Mouse (Mus musculus) bone marrow, adult 2 months (tissue): Measurements from ENCODE around the gene Mogs. TPM values are rescaled to one million over a fixed set of nuclear protein-coding genes. Genes with fewer than 3 reads are reported as not detected.

Experiments used
- H3K27ac ChIP-seq: fragments of 200-500 bp; 2 replicates; pipeline ENCODE4 v1.5.1; 2012; ENCODE audit warnings: low read depth, mild to moderate bottlenecking, control low read depth, inconsistent platforms, low read length; ENCODE audit not compliant: control insufficient read depth, poor library complexity, insufficient read depth
- H3K4me1 ChIP-seq: fragments of 200-500 bp; 2 replicates; pipeline ENCODE4 v1.6.1; 2011; ENCODE audit warnings: low read length; ENCODE audit not compliant: control insufficient read depth, insufficient read depth
- H3K4me3 ChIP-seq: fragments of 200-500 bp; replicated peaks from 2 replicates; pipeline ENCODE3; 2011; ENCODE audit warnings: mild to moderate bottlenecking, low read depth, low read length, control low read depth; ENCODE audit not compliant: control insufficient read depth
- CTCF ChIP-seq: fragments of 200-500 bp; IDR thresholded peaks from 2 replicates; pipeline ENCODE4 v1.5.1; 2011; ENCODE audit warnings: low read length, control low read depth; ENCODE audit not compliant: control insufficient read depth, insufficient read depth
- POLR2A ChIP-seq: fragments of 200-500 bp; IDR thresholded peaks from 2 replicates; pipeline ENCODE4 v1.6.1; 2011; ENCODE audit warnings: low read depth, mild to moderate bottlenecking, control low read depth, low read length, borderline replicate concordance; ENCODE audit not compliant: control insufficient read depth
- WGBS: fragments of 180-500 bp; shearing (Covaris S2); methylation state at CpG from one replicate; pipeline ENCODE4 v1.1.7; 2018; 5-methylcytosine and 5-hydroxymethylcytosine counted together
- polyA plus RNA-seq: library from polyadenylated mRNA; stranded (reverse); fragments of >200 nt; gene quantifications from 2 replicates; pipeline ENCODE4 v1.2.4, GENCODE M21; 2011; ENCODE audit warnings: low replicate concordance; ENCODE audit not compliant: missing spikeins, insufficient read depth, insufficient read length

The Mogs gene
- polyA plus RNA-seq, 1 experiment: 29.6 TPM

DNA sequence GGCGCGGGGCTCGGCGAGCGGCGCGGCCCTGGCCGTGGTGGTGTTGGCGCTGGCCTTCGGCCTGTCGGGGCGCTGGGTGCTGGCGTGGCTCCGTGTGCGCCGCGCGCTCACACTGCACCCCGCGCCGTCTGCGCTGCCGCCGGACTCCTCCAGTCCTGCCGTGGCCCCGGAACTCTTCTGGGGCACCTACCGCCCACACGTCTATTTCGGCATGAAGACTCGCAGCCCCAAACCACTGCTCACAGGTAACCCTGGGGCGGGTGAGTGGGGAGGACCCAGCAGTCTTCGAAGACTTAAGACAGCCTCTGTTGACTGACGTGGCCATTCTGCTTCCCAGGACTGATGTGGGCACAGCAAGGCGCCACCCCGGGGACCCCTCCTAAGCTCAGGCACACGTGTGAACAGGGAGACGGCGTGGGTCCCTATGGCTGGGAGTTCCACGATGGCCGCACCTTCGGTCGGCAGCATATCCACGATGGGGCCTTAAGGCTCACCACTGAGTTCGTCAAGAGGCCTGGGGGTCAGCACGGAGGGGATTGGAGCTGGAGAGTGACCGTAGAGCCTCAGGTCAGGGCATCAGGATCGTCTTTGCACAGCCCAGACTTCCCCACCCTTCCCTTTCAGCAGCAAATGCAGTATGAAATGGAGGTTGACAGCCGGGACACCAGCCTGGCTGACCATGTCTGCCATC lies 531 bp downstream of the Mogs start:
- H3K27ac ChIP-seq: peak overlapping the region; percentile 81
- H3K4me1 ChIP-seq: peaks cover 6% of the 10 kb centered on the region; the same call in 1 of the 2 replicates
- WGBS: 1% methylated on average over 44 of the region's 48 CpGs
- TF ChIP-seq CTCF (no peak), POLR2A (no peak)
- H3K4me3 ChIP-seq: peak overlapping the region; percentile 84

DNA sequence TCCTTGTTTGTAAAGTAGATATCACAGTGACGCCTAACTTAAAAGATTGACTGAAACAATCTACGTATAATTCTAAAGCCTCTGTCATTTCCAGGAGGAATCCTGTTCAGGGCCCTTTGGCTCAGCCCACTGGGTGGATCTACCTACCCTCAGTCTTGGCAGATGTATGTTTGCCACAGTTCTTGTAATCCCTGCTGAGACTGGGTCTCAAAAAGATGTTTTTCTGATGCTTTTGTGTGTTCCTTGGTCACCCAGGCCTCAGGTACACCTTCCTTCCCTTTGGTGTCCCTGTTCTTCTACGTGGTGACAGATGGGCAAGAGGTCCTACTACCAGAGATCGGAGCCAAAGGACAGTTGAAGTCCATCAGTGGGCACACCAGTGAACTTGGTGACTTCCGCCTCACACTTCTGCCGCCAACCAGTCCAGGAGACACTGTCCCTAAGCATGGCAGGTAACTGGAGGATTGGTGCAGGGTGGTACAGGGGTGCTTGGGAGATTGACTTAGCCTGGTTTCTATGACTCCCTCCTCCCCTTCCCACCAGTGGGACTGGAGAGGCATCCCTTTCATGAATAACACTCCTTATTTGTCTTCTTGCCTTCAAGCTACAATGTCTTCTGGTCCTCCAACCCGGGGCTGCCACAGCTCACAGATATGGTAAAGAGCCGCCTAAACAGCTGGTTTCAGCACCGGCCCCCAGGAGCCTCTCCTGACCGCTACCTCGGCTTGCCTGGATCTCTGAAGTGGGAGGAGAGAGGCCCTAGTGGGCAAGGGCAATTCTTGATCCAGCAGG lies 1.3 kb downstream of the Mogs start:
- TF ChIP-seq CTCF: no peak
- no peak for TF ChIP-seq POLR2A
- H3K4me3 ChIP-seq: peak overlapping the region; percentile 84
- H3K27ac ChIP-seq: no peak overlapping the region
- H3K4me1 ChIP-seq: peaks cover 6% of the 10 kb centered on the region; the same call in 1 of the 2 replicates
- 77% methylated on average over 11 of the region's 11 CpGs for WGBS

DNA sequence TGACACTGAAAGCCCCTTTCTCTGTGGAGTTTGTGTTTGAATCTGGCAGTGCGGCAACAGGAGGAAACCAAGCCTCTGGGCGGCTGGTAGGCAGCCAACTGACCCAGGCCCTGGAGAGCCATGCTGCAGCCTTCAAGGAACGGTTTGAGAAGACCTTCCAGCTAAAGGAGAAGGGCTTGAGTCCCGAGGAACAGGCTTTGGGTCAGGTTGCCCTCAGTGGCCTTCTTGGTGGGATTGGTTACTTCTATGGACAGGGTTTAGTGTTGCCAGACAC lies 1.8 kb downstream of the Mogs start:
- peaks cover 6% of the 10 kb centered on the region; the same call in 1 of the 2 replicates for H3K4me1 ChIP-seq
- 79% methylated on average over 4 of the region's 4 CpGs for WGBS
- TF ChIP-seq CTCF (no peak), POLR2A (no peak)
- H3K27ac ChIP-seq: no peak overlapping the region
- H3K4me3 ChIP-seq: no peak overlapping the region

DNA sequence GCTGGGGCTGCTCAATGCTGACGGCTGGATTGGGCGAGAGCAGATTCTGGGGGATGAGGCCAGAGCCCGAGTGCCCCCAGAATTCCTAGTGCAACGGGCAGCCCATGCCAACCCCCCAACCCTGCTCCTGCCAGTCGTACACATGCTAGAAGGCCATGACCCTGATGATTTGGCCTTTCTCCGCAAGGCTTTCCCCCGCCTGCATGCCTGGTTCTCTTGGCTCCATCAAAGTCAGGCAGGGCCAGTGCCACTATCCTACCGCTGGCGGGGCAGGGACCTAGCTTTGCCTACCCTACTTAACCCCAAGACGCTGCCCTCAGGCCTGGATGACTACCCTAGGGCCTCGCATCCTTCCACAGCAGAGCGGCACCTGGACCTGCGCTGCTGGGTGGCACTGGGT lies 2.3 kb downstream of the Mogs start:
- WGBS: 91% methylated on average over 13 of the region's 13 CpGs
- Histone ChIP-seq H3K4me3 (no peak overlapping the region), H3K4me1 (peaks cover 6% of the 10 kb centered on the region; the same call in 1 of the 2 replicates), H3K27ac (no peak overlapping the region)
- TF ChIP-seq CTCF (no peak), POLR2A (no peak)

DNA sequence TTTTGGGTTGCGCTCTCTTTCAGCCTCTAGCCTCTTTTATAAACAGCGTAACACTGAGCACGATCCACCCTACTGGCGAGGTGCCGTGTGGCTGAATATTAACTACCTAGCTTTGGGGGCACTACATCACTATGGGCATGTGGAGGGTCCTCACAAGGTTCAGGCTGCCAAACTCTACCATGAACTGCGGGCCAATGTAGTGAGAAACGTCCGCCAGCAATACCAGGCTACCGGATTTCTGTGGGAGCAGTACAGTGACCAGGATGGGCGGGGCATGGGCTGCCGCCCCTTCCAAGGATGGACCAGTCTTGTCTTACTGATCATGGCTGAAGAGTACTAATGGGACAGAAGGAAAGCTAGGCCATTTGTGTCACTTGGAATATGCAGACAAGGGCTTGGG lies 3.1 kb downstream of the Mogs start:
- Histone ChIP-seq H3K4me1 (peaks cover 6% of the 10 kb centered on the region; the same call in 1 of the 2 replicates), H3K27ac (no peak overlapping the region), H3K4me3 (no peak overlapping the region)
- 89% methylated on average over 11 of the region's 11 CpGs for WGBS
- TF ChIP-seq CTCF: no peak
- no peak for TF ChIP-seq POLR2A

DNA sequence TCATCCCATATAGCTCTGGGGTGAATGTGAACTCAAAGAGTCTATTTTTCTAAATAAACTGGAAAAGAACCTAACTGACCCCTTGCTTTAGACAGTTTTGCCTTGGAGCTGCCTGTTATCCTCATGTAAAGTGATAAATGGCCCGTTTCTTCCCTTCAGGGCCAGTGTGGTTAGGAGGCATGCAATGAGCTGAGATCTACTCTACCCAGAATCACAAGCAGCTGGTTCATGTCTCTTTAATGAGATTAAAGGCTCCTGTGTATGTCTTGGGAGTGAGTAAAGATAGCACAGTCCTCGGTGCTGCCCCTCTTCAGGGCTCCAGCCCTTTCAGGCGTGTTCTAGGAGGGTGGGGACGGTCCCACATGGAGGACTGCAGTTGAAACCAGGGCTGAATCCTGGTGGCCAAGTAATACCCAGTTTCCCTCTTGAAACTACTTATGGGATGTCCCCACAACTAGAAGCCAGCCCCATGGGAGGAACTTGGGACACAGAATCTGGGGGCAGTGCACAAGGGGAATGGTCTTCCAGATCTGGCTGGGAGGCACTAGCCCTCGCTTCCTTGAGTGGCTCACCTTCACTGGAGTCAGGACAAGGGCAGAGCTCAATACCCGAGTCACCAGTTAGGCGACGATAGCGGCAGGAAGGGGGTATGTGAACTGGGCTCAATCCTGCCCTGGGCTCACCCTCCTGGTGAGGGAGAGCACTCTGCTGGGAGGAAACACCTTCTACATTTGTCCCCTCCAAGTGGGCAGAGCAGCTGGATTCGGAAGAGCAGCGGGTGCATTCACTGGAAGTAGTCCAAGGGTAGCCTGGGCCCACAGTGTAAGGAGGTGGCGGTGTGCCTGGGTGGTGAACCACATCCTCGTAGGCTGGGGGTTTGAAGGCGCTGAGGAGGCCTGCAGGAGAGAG lies 3.8 kb downstream of the Mogs start:
- no peak overlapping the region for H3K4me3 ChIP-seq
- 32% methylated on average over 14 of the region's 14 CpGs for WGBS
- H3K4me1 ChIP-seq: peaks cover 6% of the 10 kb centered on the region; the same call in 1 of the 2 replicates
- no peak overlapping the region for H3K27ac ChIP-seq
- TF ChIP-seq CTCF: no peak
- TF ChIP-seq POLR2A: no peak

DNA sequence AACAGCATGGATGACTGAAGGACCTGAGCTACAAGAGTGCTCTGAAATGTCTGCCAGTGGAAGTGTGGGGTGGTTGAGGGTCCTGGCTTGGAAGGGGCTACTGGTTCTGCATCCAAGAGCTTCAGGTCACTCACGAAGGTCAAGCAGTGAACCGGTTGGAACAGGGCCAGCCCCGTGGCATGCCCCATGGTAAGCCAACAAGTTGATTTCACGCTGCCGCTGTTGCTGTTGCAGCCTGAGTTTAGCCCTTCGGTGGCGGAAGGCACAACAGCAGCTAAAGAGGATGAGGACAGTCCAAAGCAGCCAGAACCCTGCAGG lies 4.4 kb downstream of the Mogs start:
- peak overlapping the region; percentile 6 for H3K4me3 ChIP-seq
- H3K27ac ChIP-seq: no peak overlapping the region
- TF ChIP-seq POLR2A (no peak), CTCF (no peak)
- peaks cover 6% of the 10 kb centered on the region; the same call in 1 of the 2 replicates for H3K4me1 ChIP-seq
- WGBS: 21% methylated on average over 7 of the region's 7 CpGs
